Mouse (Mus musculus): ENCODE results near the gene Shd.

DNA sequence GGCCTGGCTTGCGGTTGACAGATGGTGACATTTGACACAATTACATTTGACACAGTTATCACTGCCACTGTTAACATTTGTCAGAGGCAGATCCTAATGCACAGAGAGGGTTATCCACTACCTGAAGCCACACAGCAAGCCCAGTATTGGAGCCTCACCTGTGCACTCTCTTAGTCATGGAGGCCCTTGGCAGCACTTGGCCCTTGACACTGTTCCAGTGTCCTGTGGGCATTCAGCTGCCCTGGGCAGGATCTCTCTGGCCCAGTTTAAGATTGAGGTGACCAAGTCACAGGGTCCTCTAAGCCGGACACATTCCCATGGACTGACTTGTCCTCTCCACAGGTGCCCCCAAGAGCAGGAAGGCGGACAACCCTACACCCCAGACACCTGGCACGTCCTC lies 3.1 kb upstream of the Shd start:
- TF ChIP-seq CTCF (IDR thresholded peaks at IDR 0.05; ENCODE audit: extremely low read depth, insufficient read depth, insufficient read length, insufficient replicate concordance): no peak
- no peak for TF ChIP-seq POLR2A (IDR thresholded peaks at IDR 0.05; ENCODE audit: low read depth, low read length)

All from spleen, adult 2 months (tissue).